9 mouse cellular contexts compared by ENCODE assay signal in the genomic region with DNA sequence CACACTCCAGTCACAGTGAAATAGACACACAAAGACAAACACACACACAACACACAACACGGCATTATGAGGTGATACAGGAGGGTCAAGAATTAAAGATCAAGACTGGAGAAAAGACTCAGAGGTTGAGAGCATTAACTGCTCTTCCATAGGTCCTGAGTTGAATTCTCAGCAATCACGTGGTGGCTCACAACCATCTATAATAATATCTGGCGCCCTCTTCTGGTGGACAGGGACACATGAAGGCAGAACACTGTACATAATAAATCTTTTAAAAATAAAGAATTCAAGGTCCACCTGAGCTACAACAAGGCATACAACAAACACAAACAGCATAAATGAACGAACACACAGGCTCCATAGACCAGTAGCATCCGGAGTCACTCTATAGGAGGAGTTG. TPM values are rescaled to one million over a fixed set of nuclear protein-coding genes. Genes with fewer than 3 reads are reported as not detected.
DNase-seq lines count a peak whose midpoint lies in the region; ATAC-seq and TF ChIP-seq lines count a peak whose summit lies in the region.
"Had no signal": no experiment of that assay in that cellular context is flagged by ENCODE, and none has a peak within 500 bp of the region (broad histone marks: within the 10 kb centered on the region; RNA-seq: fewer than 3 reads in every experiment).

No protein-coding gene starts in this region.

- H3K36me3 ChIP-seq in thymus, adult 2 months (ENCODE audit: control insufficient read depth, insufficient read depth, low read length), result peaks cover 11% of the 10 kb centered on the region
- peaks cover 14% of the 10 kb centered on the region; the same call in 1 of the 2 replicates for H3K36me3 ChIP-seq in intestine, postnatal 0 days (ENCODE audit: control insufficient read depth, insufficient read depth)
- peaks cover 16% of the 10 kb centered on the region; the same call in 1 of the 2 replicates for H3K36me3 ChIP-seq in midbrain, postnatal 0 days (ENCODE audit: insufficient read depth, low read length)

- H3K27me3 ChIP-seq in thymus, adult 2 months (ENCODE audit: control insufficient read depth, insufficient read depth, low read length), result no peaks in the 10 kb centered on the region
- no peaks in the 10 kb centered on the region for H3K27me3 ChIP-seq in intestine, postnatal 0 days (replicated peaks; ENCODE audit: control insufficient read depth, insufficient read depth, low read length)
- peaks cover 11% of the 10 kb centered on the region for H3K27me3 ChIP-seq in midbrain, postnatal 0 days (ENCODE audit: insufficient read depth, low read length)

- 0 out of 2 replicates have a peak overlapping the region, but pooled peaks have one; percentile 0 for H3K4me2 ChIP-seq in intestine, postnatal 0 days (replicated peaks; ENCODE audit: low read depth)
- peak overlapping the region; percentile 18; the same call in 1 of the 2 replicates for H3K4me2 ChIP-seq in midbrain, postnatal 0 days (ENCODE audit: low read depth, low read length, poor library complexity, severe bottlenecking)
- H3K4me2 ChIP-seq: heart, embryonic 13.5 days had no signal

- TF ChIP-seq POLR2A in thymus, adult 2 months (IDR thresholded peaks at IDR 0.05; ENCODE audit: control insufficient read depth, extremely low read depth, insufficient read depth, low read length, poor library complexity), result no peak
- TF ChIP-seq POLR2A in cortical plate, adult 2 months (IDR thresholded peaks at IDR 0.05; ENCODE audit: extremely low read depth, insufficient read depth, low read length), result no peak

- H3K4me3 ChIP-seq in thymus, adult 2 months (ENCODE audit: control insufficient read depth, insufficient read depth, low read length), result no peak overlapping the region
- H3K4me3 ChIP-seq in cortical plate, adult 2 months (ENCODE audit: insufficient read depth, low read length), result no peak overlapping the region
- H3K4me3 ChIP-seq in intestine, postnatal 0 days (ENCODE audit: low read depth, low read length), result no peak overlapping the region
- H3K4me3 ChIP-seq in midbrain, postnatal 0 days (ENCODE audit: low read depth, low read length), result no peak overlapping the region
- H3K4me3 ChIP-seq: heart, embryonic 13.5 days had no signal

- ATAC-seq in intestine, postnatal 0 days, result peak; percentile 78
- ATAC-seq in midbrain, postnatal 0 days (ENCODE audit: low FRiP score), result peak; percentile 69

- 31% methylated on average over 5 of the region's 5 CpGs for WGBS in thymus, adult 2 months
- WGBS in intestine, postnatal 0 days, result 30% methylated on average over 5 of the region's 5 CpGs
- 34% methylated on average over 5 of the region's 5 CpGs for WGBS in midbrain, postnatal 0 days

- peak; percentile 52 for DNase-seq in thymus, adult 2 months
- no peak for DNase-seq in thymus, adult 18-20 months
- peak; percentile 66 for DNase-seq in midbrain, postnatal 0 days (ENCODE audit: low spot score)
- DNase-seq in ovary, postnatal 14 days (ENCODE audit: low spot score), result no peak
- no peak for DNase-seq in ovary, postnatal 10 days (ENCODE audit: low spot score)
- DNase-seq in ovary, postnatal 36 days (ENCODE audit: low spot score), result no peak

- H3K27ac ChIP-seq in thymus, adult 2 months (ENCODE audit: control insufficient read depth, insufficient read depth, low read length), result no peak overlapping the region
- H3K27ac ChIP-seq in cortical plate, adult 2 months (ENCODE audit: insufficient read depth, low read length), result no peak overlapping the region
- no peak overlapping the region for H3K27ac ChIP-seq in intestine, postnatal 0 days (ENCODE audit: low read depth, low read length)
- no peak overlapping the region for H3K27ac ChIP-seq in midbrain, postnatal 0 days (ENCODE audit: low read depth, low read length)
- H3K27ac ChIP-seq: heart, embryonic 13.5 days had no signal

- TF ChIP-seq CTCF in thymus, adult 2 months (IDR thresholded peaks at IDR 0.05; ENCODE audit: borderline replicate concordance, control insufficient read depth, extremely low read depth, insufficient read depth, low read length, poor library complexity), result no peak
- peak; percentile 6; the same call in 1 of the 2 replicates for TF ChIP-seq CTCF in cortical plate, adult 2 months (IDR thresholded peaks at IDR 0.05; ENCODE audit: extremely low read depth, insufficient read depth, low read length)
- peak; percentile 57 for TF ChIP-seq CTCF in intestine, postnatal 0 days (IDR thresholded peaks at IDR 0.05; ENCODE audit: low read depth)
- peak; percentile 73 for TF ChIP-seq CTCF in midbrain, postnatal 0 days (IDR thresholded peaks at IDR 0.05)

- H3K9ac ChIP-seq in intestine, postnatal 0 days (ENCODE audit: low read depth, low read length), result no peak overlapping the region
- no peak overlapping the region for H3K9ac ChIP-seq in midbrain, postnatal 0 days (replicated peaks; ENCODE audit: low read length, poor library complexity, severe bottlenecking)
- H3K9ac ChIP-seq: heart, embryonic 13.5 days had no signal

- H3K4me1 ChIP-seq in thymus, adult 2 months (replicated peaks; ENCODE audit: control insufficient read depth, insufficient read depth, low read length), result no peaks in the 10 kb centered on the region
- no peaks in the 10 kb centered on the region for H3K4me1 ChIP-seq in cortical plate, adult 2 months (ENCODE audit: control insufficient read depth, insufficient read depth, low read length)
- H3K4me1 ChIP-seq in intestine, postnatal 0 days (replicated peaks; ENCODE audit: control insufficient read depth, insufficient read depth, low read length), result no peaks in the 10 kb centered on the region
- H3K4me1 ChIP-seq in midbrain, postnatal 0 days (ENCODE audit: insufficient read depth, low read length), result no peaks in the 10 kb centered on the region
- H3K4me1 ChIP-seq: heart, embryonic 13.5 days had no signal

- no peaks in the 10 kb centered on the region for H3K9me3 ChIP-seq in intestine, postnatal 0 days (ENCODE audit: control insufficient read depth)
- H3K9me3 ChIP-seq in midbrain, postnatal 0 days (ENCODE audit: low read length), result 0 out of 2 replicates have a peak, but pooled peaks cover 2% of the 10 kb centered on the region
- H3K9me3 ChIP-seq: heart, embryonic 13.5 days had no signal

RNA-seq across cellular contexts. Expression of gene Rps18, which starts 13.1 kb away (rescaled TPM):
- 584 and 593 TPM in 2 replicates for polyA plus RNA-seq in thymus, adult 2 months (2012; rRNA removed)
- polyA plus RNA-seq in cortical plate, adult 2 months (2012; rRNA removed), result 410 and 435 TPM in 2 replicates
- polyA plus RNA-seq in intestine, postnatal 0 days (2015; fragmentation: Nextera tagmentation; extraction: Ambion mirVana), result 1,060 and 1,067 TPM in 2 replicates
- total RNA-seq in midbrain, postnatal 0 days (2014; rRNA removed), result 742 and 975 TPM in 2 replicates
- polyA plus RNA-seq in midbrain, postnatal 0 days (2015; fragmentation: Nextera tagmentation; extraction: Ambion mirVana), result 751 and 769 TPM in 2 replicates

RNA-seq across cellular contexts. Expression of gene Vps52, which starts 13.3 kb away (rescaled TPM):
- 127 and 142 TPM in 2 replicates for polyA plus RNA-seq in thymus, adult 2 months (2012; rRNA removed)
- polyA plus RNA-seq in cortical plate, adult 2 months (2012; rRNA removed), result 79.3 and 82.2 TPM in 2 replicates
- polyA plus RNA-seq in intestine, postnatal 0 days (2015; fragmentation: Nextera tagmentation; extraction: Ambion mirVana), result 23.5 and 25.5 TPM in 2 replicates
- 39.5 and 46.1 TPM in 2 replicates for total RNA-seq in midbrain, postnatal 0 days (2014; rRNA removed)
- polyA plus RNA-seq in midbrain, postnatal 0 days (2015; fragmentation: Nextera tagmentation; extraction: Ambion mirVana), result 65.8 and 68.6 TPM in 2 replicates

RNA-seq across cellular contexts. Expression of gene B3galt4, which starts 17.6 kb away (rescaled TPM):
- polyA plus RNA-seq in thymus, adult 2 months (2012; rRNA removed), result 25.6 and 25.8 TPM in 2 replicates
- 7.0 and 7.8 TPM in 2 replicates for polyA plus RNA-seq in cortical plate, adult 2 months (2012; rRNA removed)
- polyA plus RNA-seq in intestine, postnatal 0 days (2015; fragmentation: Nextera tagmentation; extraction: Ambion mirVana), result 14.0 and 15.0 TPM in 2 replicates
- total RNA-seq in midbrain, postnatal 0 days (2014; rRNA removed), result 8.6 and 14.1 TPM in 2 replicates
- 11.1 and 14.0 TPM in 2 replicates for polyA plus RNA-seq in midbrain, postnatal 0 days (2015; fragmentation: Nextera tagmentation; extraction: Ambion mirVana)

RNA-seq across cellular contexts. Expression of gene Wdr46, which starts 28.5 kb away (rescaled TPM):
- 35.4 and 38.1 TPM in 2 replicates for polyA plus RNA-seq in thymus, adult 2 months (2012; rRNA removed)
- 13.5 TPM in 2 replicates for polyA plus RNA-seq in cortical plate, adult 2 months (2012; rRNA removed)
- 10.6 and 11.2 TPM in 2 replicates for polyA plus RNA-seq in intestine, postnatal 0 days (2015; fragmentation: Nextera tagmentation; extraction: Ambion mirVana)
- total RNA-seq in midbrain, postnatal 0 days (2014; rRNA removed), result 14.3 and 15.7 TPM in 2 replicates
- 14.6 and 17.3 TPM in 2 replicates for polyA plus RNA-seq in midbrain, postnatal 0 days (2015; fragmentation: Nextera tagmentation; extraction: Ambion mirVana)

RNA-seq across cellular contexts. Expression of gene Pfdn6, which starts 28.8 kb away (rescaled TPM):
- polyA plus RNA-seq in thymus, adult 2 months (2012; rRNA removed), result 29.8 and 35.1 TPM in 2 replicates
- polyA plus RNA-seq in cortical plate, adult 2 months (2012; rRNA removed), result 113 and 116 TPM in 2 replicates
- polyA plus RNA-seq in intestine, postnatal 0 days (2015; fragmentation: Nextera tagmentation; extraction: Ambion mirVana), result 111 and 116 TPM in 2 replicates
- total RNA-seq in midbrain, postnatal 0 days (2014; rRNA removed), result 47.9 and 60.9 TPM in 2 replicates
- polyA plus RNA-seq in midbrain, postnatal 0 days (2015; fragmentation: Nextera tagmentation; extraction: Ambion mirVana), result 170 and 185 TPM in 2 replicates

Comparison
In these comparisons a context has a peak if more than half of its experiments do, and no peak if none do; other contexts are left out.
1. DNase-seq: peak in thymus, adult 2 months (single experiment) and midbrain, postnatal 0 days (single experiment); none in thymus, adult 18-20 months (0 of 2), ovary, postnatal 14 days (single experiment), ovary, postnatal 10 days (single experiment) and ovary, postnatal 36 days (single experiment).